Mouse (Mus musculus) midbrain, embryonic 14.5 days (tissue): Measurements from ENCODE around the gene Slc22a14. TPM values are rescaled to one million over a fixed set of nuclear protein-coding genes. Genes with fewer than 3 reads are reported as not detected.
A peak's percentile ranks its signal among the peaks of the same experiment; 100 is the strongest.

Experiments used
- ATAC-seq: fragments of 200-750 bp; cut with Nextera tagmentation; 2 replicates; pipeline ENCODE4 v1.8.0; 2017; ENCODE audit warnings: moderate number of reproducible peaks, moderate library complexity; ENCODE audit not compliant: low FRiP score, low TSS enrichment
- DNase-seq: peaks from one replicate; pipeline ENCODE4 v3.0.0-alpha.2; 2015
- H3K27ac ChIP-seq: fragments of 300-500 bp; sonication (generic); replicated peaks from 2 replicates; pipeline ENCODE4 v1.5.1; 2014; ENCODE audit warnings: mild to moderate bottlenecking, low read depth, low read length, moderate library complexity
- H3K27me3 ChIP-seq: fragments of 300-500 bp; sonication (generic); 2 replicates; pipeline ENCODE4 v1.6.1; 2014; ENCODE audit warnings: low read length, control low read depth, mixed read lengths; ENCODE audit not compliant: control insufficient read depth, insufficient read depth
- H3K36me3 ChIP-seq: fragments of 300-500 bp; sonication (generic); 2 replicates; pipeline ENCODE4 v1.6.1; 2014; ENCODE audit warnings: low read length, control low read depth; ENCODE audit not compliant: control insufficient read depth, insufficient read depth
- H3K4me1 ChIP-seq: fragments of 300-500 bp; sonication (generic); 2 replicates; pipeline ENCODE4 v1.6.1; 2014; ENCODE audit warnings: mild to moderate bottlenecking, antibody characterized with exemption, low read length, control low read depth; ENCODE audit not compliant: control insufficient read depth, insufficient read depth
- H3K4me2 ChIP-seq: fragments of 300-500 bp; sonication (generic); 2 replicates; pipeline ENCODE4 v1.6.1; 2014; ENCODE audit warnings: mild to moderate bottlenecking, low read length, moderate library complexity
- H3K4me3 ChIP-seq: fragments of 300-500 bp; sonication (generic); replicated peaks from 2 replicates; pipeline ENCODE4 v1.5.1; 2014; ENCODE audit warnings: low read depth, low read length
- H3K9ac ChIP-seq: fragments of 300-500 bp; sonication (generic); replicated peaks from 2 replicates; pipeline ENCODE4 v1.6.1; 2014; ENCODE audit warnings: mild to moderate bottlenecking, low read length, moderate library complexity
- H3K9me3 ChIP-seq: fragments of 300-500 bp; sonication (generic); 2 replicates; pipeline ENCODE4 v1.6.1; 2016; ENCODE audit warnings: low read length, control low read depth, mixed read lengths; ENCODE audit not compliant: control insufficient read depth
- WGBS: fragments of 180-500 bp; shearing (Covaris S2); extraction: QIAGEN DNeasy Blood & Tissue Kit; methylation state at CpG from one replicate; pipeline ENCODE4 v1.1.7; 2014; 5-methylcytosine and 5-hydroxymethylcytosine counted together
- polyA plus RNA-seq: library from polyadenylated mRNA; unstranded; fragments of >200 nt; fragmentation: Nextera tagmentation; extraction: Ambion mirVana; gene quantifications from 2 replicates; pipeline ENCODE4 v1.2.1, GENCODE M21; 2014

The Slc22a14 gene
- polyA plus RNA-seq, 1 experiment from 2014 or later: not detected

DNA sequence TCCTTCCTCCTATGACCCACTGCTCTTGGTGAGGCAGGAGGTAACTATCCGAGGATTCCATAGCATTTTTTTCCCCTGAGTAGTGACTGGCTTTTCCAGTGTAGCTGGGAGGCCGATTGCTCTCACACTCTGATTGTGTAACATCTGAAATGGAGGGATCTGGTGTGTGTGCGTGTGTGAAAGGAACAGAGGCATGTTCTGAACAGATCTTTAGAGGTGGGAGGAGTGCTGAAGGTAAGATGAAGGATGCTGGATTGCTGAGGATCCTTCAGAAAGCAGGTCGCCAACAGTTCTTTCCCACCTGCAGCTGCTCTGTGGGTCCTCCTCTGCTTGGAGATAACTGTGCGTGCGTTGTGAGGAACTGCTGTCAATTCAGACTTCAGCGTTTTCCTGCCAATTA is 36.0 kb upstream of the Slc22a14 start:
- Histone ChIP-seq H3K27ac (peak overlapping the region; percentile 99), H3K36me3 (0 out of 2 replicates have a peak, but pooled peaks cover 3% of the 10 kb centered on the region), H3K4me2 (peak overlapping the region; percentile 87), H3K9ac (peak overlapping the region; percentile 100), H3K4me3 (peak overlapping the region; percentile 98), H3K27me3 (no peaks in the 10 kb centered on the region), H3K9me3 (no peaks in the 10 kb centered on the region), H3K4me1 (peaks cover 34% of the 10 kb centered on the region)
- 4% methylated on average over 7 of the region's 7 CpGs for WGBS
- DNase-seq: no peak
- no peak for ATAC-seq

DNA sequence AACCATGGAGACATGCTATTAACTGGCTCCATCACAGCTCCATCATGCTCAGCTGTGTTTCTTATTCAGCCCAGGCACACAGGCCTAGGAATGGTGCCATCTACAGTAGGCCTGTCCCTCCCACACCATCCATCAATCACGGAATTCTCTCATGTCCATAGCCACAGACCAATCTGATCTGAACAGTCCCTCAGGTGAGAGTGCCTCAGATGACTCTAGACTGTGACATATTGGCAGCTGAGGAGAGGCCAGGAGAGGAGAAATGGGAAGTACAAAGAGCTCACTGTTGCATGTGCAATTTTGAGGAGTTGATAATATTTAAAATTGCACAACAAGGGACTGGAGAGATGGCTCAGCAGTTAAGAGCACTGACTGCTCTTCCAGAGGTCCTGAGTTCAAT is 29.5 kb upstream of the Slc22a14 start:
- Histone ChIP-seq H3K27ac (no peak overlapping the region), H3K9ac (no peak overlapping the region), H3K4me3 (no peak overlapping the region), H3K27me3 (no peaks in the 10 kb centered on the region), H3K4me1 (no peaks in the 10 kb centered on the region), H3K4me2 (no peak overlapping the region), H3K36me3 (no peaks in the 10 kb centered on the region), H3K9me3 (no peaks in the 10 kb centered on the region)
- ATAC-seq: no peak
- 89% methylated on average over 1 of the region's 1 CpGs for WGBS
- DNase-seq: no peak

DNA sequence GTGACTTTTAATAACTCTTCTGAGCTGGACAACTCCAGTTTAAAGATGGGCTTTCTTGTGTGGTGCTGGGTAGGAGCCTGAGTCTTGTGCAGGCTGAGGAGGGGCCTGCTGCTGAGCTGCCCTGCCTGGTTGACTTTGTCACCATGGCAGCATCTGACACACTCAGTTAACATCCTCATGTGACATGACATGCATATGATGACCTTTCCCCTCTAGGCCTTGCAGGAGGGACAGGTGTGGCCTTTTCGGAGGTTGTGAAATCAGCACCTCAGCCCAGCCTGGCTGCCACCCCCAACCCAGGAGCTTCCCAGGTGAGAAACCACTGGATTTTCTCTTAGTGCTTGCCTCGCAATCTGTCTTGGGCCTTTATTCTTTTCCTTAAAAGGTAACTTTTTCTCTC is 24.9 kb upstream of the Slc22a14 start:
- DNase-seq (no peak), ATAC-seq (no peak)
- Histone ChIP-seq H3K27me3 (no peaks in the 10 kb centered on the region), H3K9me3 (no peaks in the 10 kb centered on the region), H3K4me3 (no peak overlapping the region), H3K9ac (no peak overlapping the region), H3K4me1 (no peaks in the 10 kb centered on the region), H3K27ac (no peak overlapping the region), H3K36me3 (no peaks in the 10 kb centered on the region; the same call in 1 of the 2 replicates), H3K4me2 (no peak overlapping the region)
- 92% methylated on average over 2 of the region's 2 CpGs for WGBS

GRCm38 (mm10) chr9:119388956-119389355 is 23.6 kb upstream of the Slc22a14 start:
- WGBS: 65% methylated on average over 5 of the region's 5 CpGs
- Histone ChIP-seq H3K4me2 (no peak overlapping the region), H3K9me3 (no peaks in the 10 kb centered on the region), H3K36me3 (no peaks in the 10 kb centered on the region; the same call in 1 of the 2 replicates), H3K4me1 (no peaks in the 10 kb centered on the region), H3K27me3 (no peaks in the 10 kb centered on the region), H3K9ac (no peak overlapping the region), H3K4me3 (no peak overlapping the region), H3K27ac (no peak overlapping the region)
- peak; percentile 14 for DNase-seq
- ATAC-seq: no peak

GRCm38 (mm10) chr9:119382603-119383002 is 17.2 kb upstream of the Slc22a14 start:
- H3K27me3 ChIP-seq: no peaks in the 10 kb centered on the region
- H3K4me1 ChIP-seq: no peaks in the 10 kb centered on the region
- no peaks in the 10 kb centered on the region; the same call in 1 of the 2 replicates for H3K36me3 ChIP-seq
- H3K4me3 ChIP-seq: no peak overlapping the region
- ATAC-seq (no peak), DNase-seq (peak; percentile 34)
- no peak overlapping the region for H3K4me2 ChIP-seq
- no peak overlapping the region for H3K9ac ChIP-seq
- H3K27ac ChIP-seq: no peak overlapping the region
- 55% methylated on average over 6 of the region's 6 CpGs for WGBS
- no peaks in the 10 kb centered on the region for H3K9me3 ChIP-seq

GRCm38 (mm10) chr9:119378231-119378630 is 12.9 kb upstream of the Slc22a14 start:
- DNase-seq: no peak

GRCm38 (mm10) chr9:119375556-119375955 is 10.2 kb upstream of the Slc22a14 start:
- H3K27ac ChIP-seq: no peak overlapping the region
- DNase-seq: no peak
- H3K27me3 ChIP-seq: no peaks in the 10 kb centered on the region
- H3K4me3 ChIP-seq: no peak overlapping the region
- H3K9me3 ChIP-seq: no peaks in the 10 kb centered on the region
- H3K9ac ChIP-seq: no peak overlapping the region
- no peaks in the 10 kb centered on the region for H3K4me1 ChIP-seq
- H3K36me3 ChIP-seq: no peaks in the 10 kb centered on the region
- ATAC-seq: no peak
- 81% methylated on average over 6 of the region's 6 CpGs for WGBS
- H3K4me2 ChIP-seq: no peak overlapping the region

More at GRCm38 (mm10) chr9:119378231-119378630, 12.9 kb upstream of the Slc22a14 start:
- Histone ChIP-seq H3K9ac (no peak overlapping the region), H3K27ac (no peak overlapping the region), H3K4me1 (no peaks in the 10 kb centered on the region), H3K4me3 (no peak overlapping the region), H3K9me3 (no peaks in the 10 kb centered on the region), H3K36me3 (no peaks in the 10 kb centered on the region), H3K27me3 (no peaks in the 10 kb centered on the region), H3K4me2 (no peak overlapping the region)
- 91% methylated on average over 4 of the region's 4 CpGs for WGBS
- ATAC-seq: no peak

GRCm38 (mm10) chr9:119375008-119375407 is 9.7 kb upstream of the Slc22a14 start:
- 76% methylated on average over 3 of the region's 3 CpGs for WGBS
- Histone ChIP-seq H3K4me2 (no peak overlapping the region), H3K4me1 (no peaks in the 10 kb centered on the region), H3K27ac (no peak overlapping the region), H3K27me3 (no peaks in the 10 kb centered on the region), H3K9me3 (no peaks in the 10 kb centered on the region), H3K9ac (no peak overlapping the region), H3K36me3 (no peaks in the 10 kb centered on the region), H3K4me3 (no peak overlapping the region)
- ATAC-seq (no peak), DNase-seq (no peak)

- 91% methylated on average over 4 of the region's 4 CpGs for WGBS
- Histone ChIP-seq H3K9ac (no peak overlapping the region), H3K4me2 (no peak overlapping the region), H3K27me3 (no peaks in the 10 kb centered on the region), H3K27ac (no peak overlapping the region), H3K4me3 (no peak overlapping the region), H3K9me3 (no peaks in the 10 kb centered on the region), H3K4me1 (no peaks in the 10 kb centered on the region), H3K36me3 (no peaks in the 10 kb centered on the region)
- DNase-seq (no peak), ATAC-seq (no peak)
These were observed 5.9 kb upstream of the Slc22a14 start for GRCm38 (mm10) chr9:119371251-119371650.
